11 mouse cellular contexts compared by ENCODE assay signal in the genomic region with DNA sequence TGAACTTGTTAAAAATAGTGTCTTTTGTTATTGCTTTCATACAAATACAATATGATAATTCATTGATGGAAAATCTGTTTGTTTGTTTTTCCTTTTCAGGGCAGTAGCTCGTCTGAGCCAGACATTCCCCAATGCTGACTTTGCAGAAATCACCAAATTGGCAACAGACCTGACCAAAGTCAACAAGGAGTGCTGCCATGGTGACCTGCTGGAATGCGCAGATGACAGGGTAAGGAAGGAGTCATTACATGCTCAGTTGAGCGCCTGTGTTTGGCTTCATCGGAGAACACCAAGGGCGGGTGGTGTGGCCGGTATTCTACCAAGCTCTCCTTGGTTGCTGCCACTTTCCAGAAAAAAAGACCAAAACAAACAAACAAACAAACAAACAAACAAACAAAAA. TPM values are rescaled to one million over a fixed set of nuclear protein-coding genes. Genes with fewer than 3 reads are reported as not detected.
A peak's percentile ranks its signal among the peaks of the same experiment; 100 is the strongest.
DNase-seq lines count a peak whose midpoint lies in the region; ATAC-seq and TF ChIP-seq lines count a peak whose summit lies in the region.
"Had no signal": no experiment of that assay in that cellular context is flagged by ENCODE, and none has a peak within 500 bp of the region (broad histone marks: within the 10 kb centered on the region; RNA-seq: fewer than 3 reads in every experiment).

No protein-coding gene starts in this region.

- H3K4me3 ChIP-seq in midbrain, embryonic 10.5 days = no peak overlapping the region
- H3K4me3 ChIP-seq in midbrain, embryonic 16.5 days (ENCODE audit: low read depth, low read length) = no peak overlapping the region
- H3K4me3 ChIP-seq in kidney, postnatal 0 days (replicated peaks; ENCODE audit: low read depth, low read length) = no peak overlapping the region
- no peak overlapping the region for H3K4me3 ChIP-seq in neural tube, embryonic 12.5 days

- no peak for ATAC-seq in midbrain, embryonic 16.5 days
- peak; percentile 77; the same call in 1 of the 2 replicates for ATAC-seq in kidney, postnatal 0 days (replicated peaks; ENCODE audit: low FRiP score, low read depth)
- 0 out of 2 replicates have a peak, but pooled peaks have one; percentile 63 for ATAC-seq in neural tube, embryonic 12.5 days (ENCODE audit: low FRiP score, low read depth)

- H3K9me3 ChIP-seq in midbrain, embryonic 10.5 days (replicated peaks) = no peaks in the 10 kb centered on the region
- H3K9me3 ChIP-seq in midbrain, embryonic 16.5 days (replicated peaks; ENCODE audit: control insufficient read depth, low read length, poor library complexity, severe bottlenecking) = no peaks in the 10 kb centered on the region
- H3K9me3 ChIP-seq in kidney, postnatal 0 days (replicated peaks; ENCODE audit: low read length) = no peaks in the 10 kb centered on the region
- no peaks in the 10 kb centered on the region for H3K9me3 ChIP-seq in neural tube, embryonic 12.5 days

- no peak overlapping the region for H3K4me2 ChIP-seq in midbrain, embryonic 16.5 days (ENCODE audit: low read length)
- H3K4me2 ChIP-seq in kidney, postnatal 0 days (ENCODE audit: low read length) = no peak overlapping the region
- H3K4me2 ChIP-seq in neural tube, embryonic 12.5 days (replicated peaks) = no peak overlapping the region
- H3K4me2 ChIP-seq: liver, embryonic 11.5 days had no signal

- no peak overlapping the region for H3K9ac ChIP-seq in midbrain, embryonic 16.5 days (ENCODE audit: low read depth, low read length)
- no peak overlapping the region for H3K9ac ChIP-seq in kidney, postnatal 0 days (ENCODE audit: low read depth, low read length)
- no peak overlapping the region for H3K9ac ChIP-seq in neural tube, embryonic 12.5 days

- peak; percentile 21 for DNase-seq in adrenal gland, postnatal 10 days
- DNase-seq in adrenal gland, adult 18-20 months (ENCODE audit: low spot score in 2 of 2) = no peak
- peak; percentile 56 for DNase-seq in midbrain, embryonic 10.5 days (ENCODE audit: low spot score)
- DNase-seq in kidney, postnatal 0 days (ENCODE audit: low spot score) = peak; percentile 62
- no peak for DNase-seq in urinary bladder, postnatal 10 days (ENCODE audit: low spot score)
- no peak for DNase-seq in right cerebral cortex, postnatal 36 days (ENCODE audit: low spot score in 2 of 2)

- 15% methylated on average over 6 of the region's 6 CpGs for WGBS in midbrain, embryonic 10.5 days
- WGBS in midbrain, embryonic 16.5 days = 14% methylated on average over 6 of the region's 6 CpGs
- 24% methylated on average over 6 of the region's 6 CpGs for WGBS in kidney, postnatal 0 days
- 12% methylated on average over 6 of the region's 6 CpGs for WGBS in neural tube, embryonic 12.5 days

- no peaks in the 10 kb centered on the region for H3K36me3 ChIP-seq in midbrain, embryonic 10.5 days
- H3K36me3 ChIP-seq in midbrain, embryonic 16.5 days (ENCODE audit: control insufficient read depth, insufficient read depth, low read length) = no peaks in the 10 kb centered on the region
- no peaks in the 10 kb centered on the region for H3K36me3 ChIP-seq in kidney, postnatal 0 days (ENCODE audit: insufficient read depth, low read length)
- no peaks in the 10 kb centered on the region for H3K36me3 ChIP-seq in neural tube, embryonic 12.5 days

- TF ChIP-seq CTCF in kidney, postnatal 0 days (IDR thresholded peaks at IDR 0.05; ENCODE audit: low read depth) = no peak

- H3K27ac ChIP-seq in midbrain, embryonic 10.5 days (replicated peaks) = no peak overlapping the region
- no peak overlapping the region for H3K27ac ChIP-seq in midbrain, embryonic 16.5 days (ENCODE audit: low read length)
- H3K27ac ChIP-seq in kidney, postnatal 0 days = no peak overlapping the region
- no peak overlapping the region for H3K27ac ChIP-seq in neural tube, embryonic 12.5 days

- H3K27me3 ChIP-seq in midbrain, embryonic 10.5 days (ENCODE audit: low read depth, poor library complexity, severe bottlenecking) = no peaks in the 10 kb centered on the region
- no peaks in the 10 kb centered on the region for H3K27me3 ChIP-seq in midbrain, embryonic 16.5 days (ENCODE audit: control insufficient read depth, insufficient read depth, low read depth, low read length)
- no peaks in the 10 kb centered on the region for H3K27me3 ChIP-seq in kidney, postnatal 0 days (ENCODE audit: insufficient read depth, low read length)
- H3K27me3 ChIP-seq in neural tube, embryonic 12.5 days (replicated peaks) = no peaks in the 10 kb centered on the region

- peaks cover 9% of the 10 kb centered on the region for H3K4me1 ChIP-seq in midbrain, embryonic 10.5 days
- no peaks in the 10 kb centered on the region for H3K4me1 ChIP-seq in midbrain, embryonic 16.5 days (ENCODE audit: control insufficient read depth, insufficient read depth, low read length)
- 0 out of 2 replicates have a peak, but pooled peaks cover 3% of the 10 kb centered on the region for H3K4me1 ChIP-seq in kidney, postnatal 0 days (replicated peaks; ENCODE audit: insufficient read depth, low read length)
- H3K4me1 ChIP-seq in neural tube, embryonic 12.5 days = no peaks in the 10 kb centered on the region

RNA-seq across cellular contexts. Expression of a gene that starts 6.5 kb away (rescaled TPM):
- total RNA-seq in adrenal gland, postnatal 10 days (2021) = over 10,000 TPM in 1 of 2 experiments, 1,000 to 10,000 TPM in 1; 7,600 to 18,589 TPM
- total RNA-seq in adrenal gland, adult 18-20 months (2021) = 10 to 100 TPM in 1 of 2 experiments, 1 to 10 TPM in 1; 1.3 to 11.4 TPM
- not detected in 2 replicates for polyA plus RNA-seq in midbrain, embryonic 10.5 days (2016; fragmentation: Nextera tagmentation; extraction: Ambion mirVana)
- polyA plus RNA-seq in midbrain, embryonic 16.5 days (2015; fragmentation: Nextera tagmentation; extraction: Ambion mirVana) = not detected in 2 replicates
- polyA plus RNA-seq in kidney, postnatal 0 days (2015; fragmentation: Nextera tagmentation; extraction: Ambion mirVana) = 3.1 and 6.9 TPM in 2 replicates
- polyA plus RNA-seq in neural tube, embryonic 12.5 days (2016; fragmentation: Nextera tagmentation; extraction: Ambion mirVana) = 0.81 and 1.4 TPM in 2 replicates

RNA-seq across cellular contexts. Expression of a gene that starts 23.3 kb away (rescaled TPM):
- 100 to 1,000 TPM; 414 to 846 TPM for total RNA-seq in adrenal gland, postnatal 10 days (2021)
- total RNA-seq in adrenal gland, adult 18-20 months (2021) = not detected
- polyA plus RNA-seq in midbrain, embryonic 10.5 days (2016; fragmentation: Nextera tagmentation; extraction: Ambion mirVana) = 0.16 TPM in 1 of 2 replicates, not detected in the other
- polyA plus RNA-seq in midbrain, embryonic 16.5 days (2015; fragmentation: Nextera tagmentation; extraction: Ambion mirVana) = 0.24 TPM in 1 of 2 replicates, not detected in the other
- 123 and 130 TPM in 2 replicates for polyA plus RNA-seq in kidney, postnatal 0 days (2015; fragmentation: Nextera tagmentation; extraction: Ambion mirVana)
- polyA plus RNA-seq in neural tube, embryonic 12.5 days (2016; fragmentation: Nextera tagmentation; extraction: Ambion mirVana) = 2.6 and 5.0 TPM in 2 replicates

RNA-seq across cellular contexts. Expression of a gene that starts 51.5 kb away (rescaled TPM):
- total RNA-seq in adrenal gland, postnatal 10 days (2021) = 100 to 1,000 TPM in 1 of 2 experiments, 10 to 100 TPM in 1; 52.5 to 116 TPM
- total RNA-seq in adrenal gland, adult 18-20 months (2021) = under 1 TPM in 1 of 2 experiments, not detected in 1; 0.13 TPM
- polyA plus RNA-seq in midbrain, embryonic 10.5 days (2016; fragmentation: Nextera tagmentation; extraction: Ambion mirVana) = not detected in 2 replicates
- polyA plus RNA-seq in midbrain, embryonic 16.5 days (2015; fragmentation: Nextera tagmentation; extraction: Ambion mirVana) = not detected in 2 replicates
- polyA plus RNA-seq in kidney, postnatal 0 days (2015; fragmentation: Nextera tagmentation; extraction: Ambion mirVana) = 22.0 and 22.8 TPM in 2 replicates
- not detected in 2 replicates for polyA plus RNA-seq in neural tube, embryonic 12.5 days (2016; fragmentation: Nextera tagmentation; extraction: Ambion mirVana)
- polyA plus RNA-seq: cerebellum, adult 2 months; frontal cortex, adult 2 months had no signal

Comparison
In these comparisons a context has a peak if more than half of its experiments do, and no peak if none do; other contexts are left out.
1. DNase-seq: peak in adrenal gland, postnatal 10 days (single experiment), midbrain, embryonic 10.5 days (single experiment) and kidney, postnatal 0 days (single experiment); none in adrenal gland, adult 18-20 months (0 of 2), urinary bladder, postnatal 10 days (single experiment) and right cerebral cortex, postnatal 36 days (0 of 2).
2. RNA of a gene that starts 23.3 kb away (polyA plus RNA-seq): 123 to 130 TPM in kidney, postnatal 0 days; 2.6 to 5.0 TPM in neural tube, embryonic 12.5 days, 0.24 TPM in midbrain, embryonic 16.5 days and 0.16 TPM in midbrain, embryonic 10.5 days; every median in the first group is over 10 times any median in the second.
3. RNA of a gene that starts 51.5 kb away (polyA plus RNA-seq): 22.0 to 22.8 TPM in kidney, postnatal 0 days; not detected in midbrain, embryonic 10.5 days, not detected in midbrain, embryonic 16.5 days and not detected in neural tube, embryonic 12.5 days; every median in the first group is over 10 times any median in the second.